Mouse (Mus musculus) lung, postnatal 0 days (tissue): Measurements from ENCODE around the gene Vezt. TPM values are rescaled to one million over a fixed set of nuclear protein-coding genes. Genes with fewer than 3 reads are reported as not detected.

Experiments used
- ATAC-seq: fragments of 200-750 bp; cut with Nextera tagmentation; 2 replicates; pipeline ENCODE4 v1.8.0; 2017; ENCODE audit warnings: moderate library complexity
- DNase-seq: peaks from one replicate; pipeline ENCODE4 v3.0.0-alpha.2; 2016; ENCODE audit warnings: low spot score
- H3K27ac ChIP-seq: fragments of 300-500 bp; sonication (generic); 2 replicates; pipeline ENCODE4 v1.5.1; 2014; ENCODE audit warnings: antibody characterized with exemption, mild to moderate bottlenecking, low read length, mixed read lengths
- H3K27me3 ChIP-seq: fragments of 300-500 bp; sonication (generic); replicated peaks from 2 replicates; pipeline ENCODE4 v1.6.1; 2014; ENCODE audit warnings: low read length, mixed read lengths; ENCODE audit not compliant: insufficient read depth
- H3K36me3 ChIP-seq: fragments of 300-500 bp; sonication (generic); 2 replicates; pipeline ENCODE4 v1.6.1; 2014; ENCODE audit warnings: low read length, mixed read lengths; ENCODE audit not compliant: insufficient read depth
- H3K4me1 ChIP-seq: fragments of 300-500 bp; sonication (generic); 2 replicates; pipeline ENCODE4 v1.6.1; 2014; ENCODE audit warnings: antibody characterized with exemption, low read depth, low read length, mixed read lengths; ENCODE audit not compliant: insufficient read depth
- H3K4me2 ChIP-seq: fragments of 300-500 bp; sonication (generic); replicated peaks from 2 replicates; pipeline ENCODE4 v1.6.1; 2014; ENCODE audit warnings: low read depth, mild to moderate bottlenecking, low read length, moderate library complexity, mixed read lengths
- H3K4me3 ChIP-seq: fragments of 300-500 bp; sonication (generic); 2 replicates; pipeline ENCODE4 v1.5.1; 2014; ENCODE audit warnings: low read depth, low read length
- H3K9ac ChIP-seq: fragments of 300-500 bp; sonication (generic); replicated peaks from 2 replicates; pipeline ENCODE4 v1.6.1; 2014; ENCODE audit warnings: low read depth, mild to moderate bottlenecking
- H3K9me3 ChIP-seq: fragments of 300-500 bp; sonication (generic); 2 replicates; pipeline ENCODE4 v1.6.1; 2016; ENCODE audit warnings: low read length, mixed read lengths
- CTCF ChIP-seq: IDR thresholded peaks from 2 replicates; pipeline ENCODE4 v1.5.1; 2016; ENCODE audit warnings: antibody characterized with exemption, mild to moderate bottlenecking
- EP300 ChIP-seq: IDR thresholded peaks from 2 replicates; pipeline ENCODE4 v1.6.1; 2016; ENCODE audit warnings: antibody characterized with exemption, mild to moderate bottlenecking, control low read depth
- WGBS: fragments of 180-500 bp; shearing (Covaris S2); extraction: QIAGEN DNeasy Blood & Tissue Kit; methylation state at CpG from one replicate; pipeline ENCODE4 v1.1.7; 2014; 5-methylcytosine and 5-hydroxymethylcytosine counted together
- polyA plus RNA-seq: library from polyadenylated mRNA; unstranded; fragments of >200 nt; fragmentation: Nextera tagmentation; extraction: Ambion mirVana; gene quantifications from 2 replicates; pipeline ENCODE4 v1.2.1, GENCODE M21; 2015

Gene Vezt
- polyA plus RNA-seq, 1 experiment from 2014 or later: 14.3 TPM

DNA sequence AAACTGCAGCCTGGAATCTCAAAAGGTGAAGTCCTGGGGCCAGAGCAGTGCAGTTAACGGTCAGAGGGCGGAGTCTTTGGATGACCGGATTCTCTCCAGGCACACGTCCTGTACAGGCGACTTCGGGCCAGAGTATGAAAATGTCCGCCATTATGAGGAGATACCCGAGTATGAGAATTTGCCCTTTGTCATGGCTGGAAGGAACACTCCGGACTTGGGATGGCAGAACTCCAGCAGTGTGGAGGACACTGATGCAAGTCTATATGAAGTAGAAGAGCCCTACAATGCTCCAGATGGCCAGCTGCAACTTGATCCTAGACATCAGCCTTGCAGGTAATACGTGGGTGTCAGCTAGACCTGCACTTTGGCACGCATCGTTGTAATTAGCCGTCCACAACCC is 9.7 kb upstream of the Vezt start:
- H3K9me3 ChIP-seq: no peaks in the 10 kb centered on the region
- no peaks in the 10 kb centered on the region for H3K27me3 ChIP-seq
- DNase-seq (no peak), ATAC-seq (no peak)
- peaks cover 14% of the 10 kb centered on the region; the same call in 1 of the 2 replicates for H3K36me3 ChIP-seq
- H3K9ac ChIP-seq: no peak overlapping the region
- peaks cover 10% of the 10 kb centered on the region; the same call in 1 of the 2 replicates for H3K4me1 ChIP-seq
- no peak overlapping the region for H3K4me2 ChIP-seq
- TF ChIP-seq EP300 (no peak), CTCF (no peak)
- H3K27ac ChIP-seq: no peak overlapping the region
- H3K4me3 ChIP-seq: no peak overlapping the region
- 93% methylated on average over 13 of the region's 13 CpGs for WGBS

DNA sequence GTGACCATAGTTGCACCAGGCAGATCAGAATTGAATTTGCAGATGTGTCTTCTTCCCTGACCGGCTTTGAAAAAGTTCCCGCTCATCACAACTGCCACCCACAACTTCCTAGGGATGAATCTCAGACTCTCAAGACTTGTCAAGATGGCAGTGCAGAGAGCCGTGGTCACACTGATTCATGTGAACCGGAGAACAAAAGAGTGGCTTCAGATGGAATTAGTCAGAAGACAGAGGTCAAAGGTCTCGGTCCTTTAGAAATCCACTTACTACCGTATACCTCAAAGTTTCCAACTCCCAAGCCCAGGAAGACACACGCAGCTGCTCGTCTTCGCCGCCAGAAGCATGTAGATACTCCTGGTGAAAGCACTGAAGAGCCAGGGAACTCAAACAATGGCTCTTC is 8.3 kb upstream of the Vezt start:
- Histone ChIP-seq H3K27ac (no peak overlapping the region), H3K9me3 (no peaks in the 10 kb centered on the region), H3K4me2 (no peak overlapping the region), H3K36me3 (peaks cover 14% of the 10 kb centered on the region; the same call in 1 of the 2 replicates), H3K4me1 (peaks cover 8% of the 10 kb centered on the region; the same call in 1 of the 2 replicates), H3K27me3 (no peaks in the 10 kb centered on the region), H3K4me3 (no peak overlapping the region), H3K9ac (no peak overlapping the region)
- WGBS: 79% methylated on average over 10 of the region's 10 CpGs
- DNase-seq (no peak), ATAC-seq (no peak)
- TF ChIP-seq EP300 (no peak), CTCF (no peak)

DNA sequence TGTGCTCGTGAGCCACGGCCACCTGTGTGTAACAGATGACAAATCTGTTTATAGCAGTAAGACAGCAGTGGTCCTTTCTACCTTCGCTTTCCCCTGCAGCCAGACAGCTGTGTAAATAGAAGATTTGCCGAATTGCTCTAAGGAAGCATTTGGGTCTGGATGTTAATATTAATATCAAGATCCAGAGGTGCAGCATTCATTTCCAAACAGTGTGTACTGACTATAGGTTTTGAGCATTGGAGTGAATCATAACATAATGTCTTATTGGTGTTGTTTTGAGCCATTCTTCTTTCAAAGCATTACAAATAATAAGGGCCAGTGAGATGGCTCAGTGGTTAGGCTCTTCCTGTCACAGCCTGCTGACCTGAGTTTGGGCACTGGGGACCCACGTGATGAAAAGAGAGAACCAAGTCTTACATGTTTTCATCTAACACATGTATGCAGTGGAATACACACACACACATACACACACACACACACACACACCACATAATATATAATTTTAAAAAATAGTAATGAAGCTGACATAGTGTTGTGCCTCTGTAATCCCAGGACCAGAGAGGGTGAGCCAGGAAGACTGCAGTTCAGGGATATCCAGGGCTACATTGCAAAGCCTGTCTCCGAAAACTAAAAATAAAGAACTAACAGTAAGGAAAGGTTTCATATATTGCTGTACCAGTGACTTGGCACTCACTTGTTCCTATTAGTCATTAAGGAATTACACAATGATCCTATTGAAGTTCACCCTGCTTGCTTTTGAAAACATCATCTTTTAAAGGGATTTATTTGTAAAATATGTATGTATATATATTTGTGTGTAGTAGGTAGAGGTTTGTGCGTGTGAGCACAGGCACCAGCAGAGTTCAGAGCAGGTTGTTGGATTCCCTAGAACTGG is 3.0 kb upstream of the Vezt start:
- WGBS: 60% methylated on average over 7 of the region's 7 CpGs
- H3K9ac ChIP-seq: no peak overlapping the region
- no peaks in the 10 kb centered on the region for H3K27me3 ChIP-seq
- no peak overlapping the region for H3K4me2 ChIP-seq
- H3K27ac ChIP-seq: no peak overlapping the region
- H3K4me3 ChIP-seq: no peak overlapping the region
- H3K4me1 ChIP-seq: peaks cover 8% of the 10 kb centered on the region
- no peaks in the 10 kb centered on the region for H3K36me3 ChIP-seq
- H3K9me3 ChIP-seq: no peaks in the 10 kb centered on the region
- DNase-seq (peak; percentile 35), ATAC-seq (no peak)
- TF ChIP-seq EP300 (no peak), CTCF (no peak)

DNA sequence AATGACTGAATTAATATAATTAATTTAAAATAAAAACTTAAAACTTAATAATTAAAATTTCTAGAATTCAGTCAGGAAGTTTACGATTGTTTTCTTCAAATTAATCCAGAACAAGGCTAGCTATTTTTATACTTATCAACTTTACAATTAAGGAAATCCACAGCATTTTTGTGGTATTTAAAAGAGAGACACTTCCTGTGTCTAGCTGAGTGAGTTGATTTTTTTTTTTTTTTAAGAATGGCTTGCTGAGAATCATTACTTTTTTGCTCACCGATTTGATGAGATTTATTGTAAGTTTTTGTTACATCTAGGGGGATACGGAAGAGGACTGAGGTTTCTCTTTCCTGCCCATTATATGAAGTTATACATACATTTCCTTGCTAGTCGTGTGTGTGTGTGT is 2.0 kb upstream of the Vezt start:
- Histone ChIP-seq H3K4me1 (peaks cover 8% of the 10 kb centered on the region), H3K9me3 (no peaks in the 10 kb centered on the region), H3K4me2 (peak overlapping the region; percentile 73; the same call in 1 of the 2 replicates), H3K36me3 (no peaks in the 10 kb centered on the region), H3K27ac (no peak overlapping the region), H3K9ac (no peak overlapping the region), H3K27me3 (no peaks in the 10 kb centered on the region), H3K4me3 (peak overlapping the region; percentile 90; the same call in 1 of the 2 replicates)
- whole genome bisulfite sequencing: 54% methylated on average over 4 of the region's 4 CpGs
- DNase-seq: no peak
- TF ChIP-seq EP300: no peak
- TF ChIP-seq CTCF: no peak
- no peak for ATAC-seq

DNA sequence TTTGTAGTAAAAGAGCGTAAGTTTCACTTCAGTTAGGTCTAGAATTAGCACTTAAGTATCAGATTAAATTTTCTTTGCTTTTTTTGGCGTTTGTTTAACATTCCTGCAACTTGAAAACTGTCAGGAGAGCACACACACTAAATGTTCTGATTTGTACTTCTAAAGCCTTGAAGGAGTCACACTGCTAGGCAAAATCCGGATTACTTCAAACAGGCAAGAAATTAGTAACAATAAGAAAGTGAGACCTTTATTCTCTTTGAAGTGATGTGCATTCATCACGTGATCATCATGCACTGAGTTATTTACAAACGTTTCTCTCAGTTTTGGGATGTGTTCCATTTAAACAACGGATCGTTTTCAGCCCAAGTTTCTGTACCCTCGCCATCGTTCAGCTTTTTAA is 1.6 kb upstream of the Vezt start:
- ATAC-seq: no peak

DNA sequence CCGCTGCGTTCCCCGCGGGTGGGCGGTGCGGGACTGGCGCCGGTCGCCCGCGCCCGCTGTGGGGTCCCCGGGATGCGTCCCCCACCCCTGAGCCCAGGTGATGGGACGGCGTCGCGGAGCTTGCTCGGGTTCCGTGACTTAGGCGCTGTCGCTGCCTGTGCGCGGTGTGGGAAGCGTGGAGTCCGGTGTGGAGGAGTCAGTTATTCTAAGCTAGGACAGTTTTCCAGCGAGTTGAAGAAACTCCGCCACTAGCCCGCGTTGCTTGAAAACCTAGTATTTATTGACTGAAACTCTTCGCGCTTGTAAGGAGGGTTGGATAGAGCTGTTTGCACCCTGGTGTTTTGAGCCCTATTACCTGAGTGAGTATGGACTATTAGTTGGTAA is 750 bp upstream of the Vezt start:
- peak overlapping the region; percentile 73 for H3K4me2 ChIP-seq
- peak; percentile 71 for DNase-seq
- ATAC-seq: peak; percentile 16

More for the DNA sequence above, 1.6 kb upstream of the Vezt start:
- no peak for TF ChIP-seq CTCF
- TF ChIP-seq EP300: no peak
- Histone ChIP-seq H3K4me2 (peak overlapping the region; percentile 73), H3K9me3 (no peaks in the 10 kb centered on the region), H3K27me3 (no peaks in the 10 kb centered on the region), H3K4me1 (peaks cover 8% of the 10 kb centered on the region), H3K36me3 (no peaks in the 10 kb centered on the region), H3K9ac (no peak overlapping the region), H3K27ac (no peak overlapping the region), H3K4me3 (peak overlapping the region; percentile 90; the same call in 1 of the 2 replicates)
- peak; percentile 25 for DNase-seq
- WGBS: 18% methylated on average over 9 of the region's 9 CpGs

More for the DNA sequence above, 750 bp upstream of the Vezt start:
- H3K36me3 ChIP-seq: no peaks in the 10 kb centered on the region
- H3K27me3 ChIP-seq: no peaks in the 10 kb centered on the region
- H3K27ac ChIP-seq: peak overlapping the region; percentile 74
- 1% methylated on average over 25 of the region's 32 CpGs for WGBS
- H3K4me1 ChIP-seq: peaks cover 8% of the 10 kb centered on the region
- TF ChIP-seq EP300 (no peak), CTCF (no peak)
- H3K9ac ChIP-seq: peak overlapping the region; percentile 82
- no peaks in the 10 kb centered on the region for H3K9me3 ChIP-seq
- peak overlapping the region; percentile 90 for H3K4me3 ChIP-seq
